Mouse (Mus musculus): Measurements from ENCODE around the gene Gypa.

The Gypa gene

GRCm38 (mm10) chr8:80541836-80542235 lies 48.3 kb downstream of the Gypa start:
- no peak for DNase-seq (ENCODE audit: inconsistent ontology term)

- DNase-seq (ENCODE audit: inconsistent ontology term) = peak; percentile 96
Observed at GRCm38 (mm10) chr8:80550436-80550835, 56.9 kb downstream of the Gypa start.

- DNase-seq (ENCODE audit: inconsistent ontology term) = peak; percentile 61
Observed at GRCm38 (mm10) chr8:80551303-80551702, 57.7 kb downstream of the Gypa start.

GRCm38 (mm10) chr8:80554991-80555390 lies 61.4 kb downstream of the Gypa start:
- DNase-seq (ENCODE audit: inconsistent ontology term) = no peak

All from Muller cell, postnatal 12 days (primary cell).